Mouse (Mus musculus): ENCODE data around the gene Ctla4.

Gene Ctla4

GRCm38 (mm10) chr1:60907466-60907865, 20.7 kb downstream of the Ctla4 start:
- in situ Hi-C loops (cut with MboI; ENCODE audit: low pct_unique_long_range_greater_than_20kb in 1 of 2, low sequenced_read_pairs in 2 of 2, unreplicated experiment in 1 of 2), result no loop called here

- in situ Hi-C loops (cut with MboI; ENCODE audit: low pct_unique_long_range_greater_than_20kb in 1 of 2, low sequenced_read_pairs in 2 of 2, unreplicated experiment in 1 of 2), result no loop called here
Measured at GRCm38 (mm10) chr1:60908751-60909161, 22.0 kb downstream of the Ctla4 start.

- in situ Hi-C loops (cut with MboI; ENCODE audit: low pct_unique_long_range_greater_than_20kb in 1 of 2, low sequenced_read_pairs in 2 of 2, unreplicated experiment in 1 of 2), result no loop called here
Measured at GRCm38 (mm10) chr1:60909746-60910145, 22.9 kb downstream of the Ctla4 start.

GRCm38 (mm10) chr1:60910796-60911195, 24.0 kb downstream of the Ctla4 start:
- in situ Hi-C loops (cut with MboI; ENCODE audit: low pct_unique_long_range_greater_than_20kb in 1 of 2, low sequenced_read_pairs in 2 of 2, unreplicated experiment in 1 of 2), result no loop called here

GRCm38 (mm10) chr1:60911631-60912030, 24.8 kb downstream of the Ctla4 start:
- in situ Hi-C loops (cut with MboI; ENCODE audit: low pct_unique_long_range_greater_than_20kb in 1 of 2, low sequenced_read_pairs in 2 of 2, unreplicated experiment in 1 of 2), result no loop called here

- in situ Hi-C loops (cut with MboI; ENCODE audit: low pct_unique_long_range_greater_than_20kb in 1 of 2, low sequenced_read_pairs in 2 of 2, unreplicated experiment in 1 of 2), result no loop called here
Measured at GRCm38 (mm10) chr1:60913305-60913704, 26.5 kb downstream of the Ctla4 start.

- in situ Hi-C loops (cut with MboI; ENCODE audit: low pct_unique_long_range_greater_than_20kb in 1 of 2, low sequenced_read_pairs in 2 of 2, unreplicated experiment in 1 of 2), result no loop called here
Measured at GRCm38 (mm10) chr1:60916281-60916781, 29.5 kb downstream of the Ctla4 start.

GRCm38 (mm10) chr1:60920493-60921355, 33.9 kb downstream of the Ctla4 start:
- in situ Hi-C loops (cut with MboI; ENCODE audit: low pct_unique_long_range_greater_than_20kb in 1 of 2, low sequenced_read_pairs in 2 of 2, unreplicated experiment in 1 of 2), result no loop called here

GRCm38 (mm10) chr1:60929036-60929435, 42.2 kb downstream of the Ctla4 start:
- in situ Hi-C loops (cut with MboI; ENCODE audit: low pct_unique_long_range_greater_than_20kb in 1 of 2, low sequenced_read_pairs in 2 of 2, unreplicated experiment in 1 of 2), result no loop called here

- in situ Hi-C loops (cut with MboI; ENCODE audit: low pct_unique_long_range_greater_than_20kb in 1 of 2, low sequenced_read_pairs in 2 of 2, unreplicated experiment in 1 of 2), result no loop called here
Measured at GRCm38 (mm10) chr1:60930397-60930796, 43.6 kb downstream of the Ctla4 start.

GRCm38 (mm10) chr1:60935968-60936581, 49.3 kb downstream of the Ctla4 start:
- in situ Hi-C loops (cut with MboI; ENCODE audit: low pct_unique_long_range_greater_than_20kb in 1 of 2, low sequenced_read_pairs in 2 of 2, unreplicated experiment in 1 of 2), result no loop called here

GRCm38 (mm10) chr1:60936963-60937711, 50.3 kb downstream of the Ctla4 start:
- in situ Hi-C loops (cut with MboI; ENCODE audit: low pct_unique_long_range_greater_than_20kb in 1 of 2, low sequenced_read_pairs in 2 of 2, unreplicated experiment in 1 of 2), result no loop called here

GRCm38 (mm10) chr1:60938256-60938655, 51.5 kb downstream of the Ctla4 start:
- in situ Hi-C loops (cut with MboI; ENCODE audit: low pct_unique_long_range_greater_than_20kb in 1 of 2, low sequenced_read_pairs in 2 of 2, unreplicated experiment in 1 of 2), result no loop called here

- in situ Hi-C loops (cut with MboI; ENCODE audit: low pct_unique_long_range_greater_than_20kb in 1 of 2, low sequenced_read_pairs in 2 of 2, unreplicated experiment in 1 of 2), result no loop called here
Measured at GRCm38 (mm10) chr1:60938974-60939373, 52.2 kb downstream of the Ctla4 start.

GRCm38 (mm10) chr1:60940023-60940422, 53.2 kb downstream of the Ctla4 start:
- in situ Hi-C loops (cut with MboI; ENCODE audit: low pct_unique_long_range_greater_than_20kb in 1 of 2, low sequenced_read_pairs in 2 of 2, unreplicated experiment in 1 of 2), result no loop called here

- in situ Hi-C loops (cut with MboI; ENCODE audit: low pct_unique_long_range_greater_than_20kb in 1 of 2, low sequenced_read_pairs in 2 of 2, unreplicated experiment in 1 of 2), result no loop called here
Measured at GRCm38 (mm10) chr1:60940620-60941019, 53.8 kb downstream of the Ctla4 start.

- in situ Hi-C loops (cut with MboI; ENCODE audit: low pct_unique_long_range_greater_than_20kb in 1 of 2, low sequenced_read_pairs in 2 of 2, unreplicated experiment in 1 of 2), result no loop called here
Measured at GRCm38 (mm10) chr1:60941056-60942048, 54.6 kb downstream of the Ctla4 start.

- in situ Hi-C loops (cut with MboI; ENCODE audit: low pct_unique_long_range_greater_than_20kb in 1 of 2, low sequenced_read_pairs in 2 of 2, unreplicated experiment in 1 of 2), result no loop called here
Measured at GRCm38 (mm10) chr1:60942921-60943320, 56.1 kb downstream of the Ctla4 start.

Measured in mouse embryonic stem cell (cell line).